Mouse (Mus musculus) cerebellum, postnatal 36 days (tissue): ENCODE data around the gene Prpf38b.

Source experiments
- DNase-seq, 2 experiments: peaks; one replicate each; pipeline ENCODE4 v3.0.0; 2021 to 2022; ENCODE audit warnings: mixed read lengths in 2 of 2

Prpf38b gene

DNA sequence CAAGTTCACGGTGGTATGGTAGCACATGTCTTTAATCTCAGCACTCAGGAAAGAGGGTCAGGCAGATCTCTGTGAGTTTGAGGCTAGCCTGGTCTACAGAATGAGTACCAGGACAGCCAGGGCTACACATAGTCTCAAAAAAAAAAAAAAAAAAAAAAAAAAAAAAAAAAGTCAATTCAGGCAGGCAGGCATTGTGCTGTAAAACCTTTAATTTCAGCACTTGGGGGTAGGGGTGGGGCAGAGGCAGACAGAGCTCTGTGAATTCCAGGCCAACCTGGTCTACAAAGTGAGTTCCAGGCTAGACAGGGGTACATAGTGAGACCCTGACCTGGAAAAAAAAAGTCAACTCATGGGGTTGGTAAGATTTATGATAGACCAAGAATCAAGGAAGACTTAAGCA lies 53.8 kb downstream of the Prpf38b start:
- no peak for DNase-seq

DNA sequence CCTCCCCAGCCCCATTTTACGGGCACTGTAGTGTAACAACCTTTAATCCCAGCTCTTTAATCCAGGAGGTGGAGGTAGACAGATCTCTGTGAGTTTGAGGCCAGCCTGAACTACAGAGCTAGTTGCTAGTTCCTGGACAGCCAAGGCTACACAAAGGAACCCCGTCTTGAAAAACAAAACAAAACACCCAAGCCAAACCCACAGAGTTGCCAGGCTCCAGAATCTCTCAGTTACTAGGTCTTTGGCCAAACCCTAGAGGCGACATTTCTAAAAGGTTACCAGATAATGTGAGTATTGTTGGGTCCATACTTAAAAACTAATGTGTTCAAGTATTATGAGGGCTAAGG lies 54.4 kb downstream of the Prpf38b start:
- no peak for DNase-seq

DNA sequence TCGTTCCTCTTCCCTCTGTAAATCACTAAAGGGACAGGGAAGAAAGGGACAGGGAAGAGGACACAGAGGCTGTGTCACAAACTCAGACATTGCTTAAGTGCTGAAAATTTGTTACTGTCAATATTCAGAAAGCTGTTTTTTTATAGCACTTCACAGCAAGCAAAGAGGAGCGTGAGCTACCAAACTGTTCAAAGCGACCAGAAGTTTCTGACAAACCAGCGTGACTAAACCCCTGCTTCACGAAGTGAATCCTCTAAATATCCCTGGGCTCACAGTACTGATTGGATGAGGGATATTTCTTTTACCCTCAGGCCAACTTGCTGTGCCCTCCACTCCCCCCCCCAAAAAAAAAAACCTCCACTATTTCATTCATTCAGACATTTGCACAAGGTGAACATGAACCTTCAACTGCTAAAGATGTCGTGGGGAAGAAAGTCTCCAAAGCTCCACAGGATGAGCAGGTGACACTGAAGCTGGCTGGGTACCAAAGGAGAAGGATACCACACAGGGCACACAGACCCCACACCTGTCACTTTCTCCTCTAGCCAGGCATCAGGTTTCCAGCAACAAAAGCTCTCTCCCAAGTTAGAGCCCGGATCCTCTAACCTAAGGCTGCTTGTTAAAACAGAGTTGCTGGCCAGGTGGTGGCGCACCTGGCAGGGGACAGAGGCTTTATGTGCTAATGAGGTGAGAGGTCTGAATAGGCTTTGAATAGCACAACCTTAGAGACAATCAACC lies 55.0 kb downstream of the Prpf38b start:
- DNase-seq, result peak; percentile 52 to 63

DNA sequence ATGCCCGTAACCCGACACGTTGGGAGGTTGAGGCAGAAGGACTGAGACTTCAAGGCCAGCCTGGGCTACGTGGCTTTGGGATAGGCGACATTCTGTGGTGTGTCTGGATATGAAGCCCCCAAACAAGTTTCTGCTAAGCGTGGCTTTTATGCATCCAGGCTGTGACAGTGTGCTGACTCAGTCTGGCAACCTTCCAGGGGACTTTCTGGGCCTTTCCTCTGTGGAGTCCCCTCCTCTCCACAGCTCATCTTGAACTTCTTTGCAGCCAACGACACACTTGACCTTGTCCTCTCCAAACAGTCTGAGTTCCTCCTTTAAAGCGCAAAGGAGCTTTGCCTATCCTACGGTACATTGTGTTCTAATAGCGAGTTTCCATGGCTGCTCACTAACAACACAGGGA lies 55.7 kb downstream of the Prpf38b start:
- DNase-seq, result no peak

DNA sequence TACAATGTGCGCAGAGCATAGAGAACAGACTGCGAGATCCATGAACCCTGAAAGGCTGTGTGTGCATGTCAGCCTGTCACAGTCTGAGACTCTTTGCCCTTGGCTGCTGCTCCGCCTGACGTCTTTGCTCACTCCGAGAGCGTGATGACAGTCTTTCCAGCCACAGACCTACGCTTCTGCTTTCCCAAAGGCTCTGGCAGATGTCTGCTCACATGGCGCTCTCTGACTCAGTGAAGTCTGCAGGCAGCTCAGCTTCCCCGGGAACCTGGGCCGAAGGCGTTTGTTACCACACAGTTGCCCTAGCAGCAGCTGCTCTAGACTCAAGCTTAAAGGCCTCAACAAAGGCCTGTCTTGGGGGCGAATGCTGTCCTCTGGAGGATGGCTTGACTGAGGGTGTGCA lies 56.2 kb downstream of the Prpf38b start:
- peak in 1 of 2 experiments; percentile 11 for DNase-seq

DNA sequence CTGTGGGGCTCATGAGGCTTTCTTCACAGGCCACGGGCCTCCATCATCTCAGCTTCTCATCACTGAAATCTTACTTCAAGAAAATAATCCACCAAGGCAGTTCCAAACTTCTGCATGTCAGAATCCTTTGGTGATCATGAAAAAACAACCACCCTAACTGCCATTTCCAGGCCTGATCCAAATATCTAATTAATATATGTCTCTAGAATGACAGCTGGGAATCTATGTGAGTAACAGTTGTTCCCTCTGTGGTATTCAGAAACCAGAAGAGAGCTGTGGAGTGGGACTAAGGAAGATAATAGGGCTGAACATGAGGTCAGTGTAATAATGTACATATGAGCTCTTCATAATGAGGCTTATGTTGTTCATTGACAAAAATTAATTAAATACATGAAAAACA lies 58.3 kb downstream of the Prpf38b start:
- no peak for DNase-seq
